Mouse (Mus musculus) frontal cortex, postnatal 14 days (tissue): Measurements from ENCODE around the gene Unc79.
A peak's percentile ranks its signal among the peaks of the same experiment; 100 is the strongest.

Source experiments
- DNase-seq, 2 experiments: peaks; one replicate each; pipeline ENCODE4 v3.0.0; 2022; ENCODE audit warnings: low spot score in 2 of 2

The Unc79 gene

DNA sequence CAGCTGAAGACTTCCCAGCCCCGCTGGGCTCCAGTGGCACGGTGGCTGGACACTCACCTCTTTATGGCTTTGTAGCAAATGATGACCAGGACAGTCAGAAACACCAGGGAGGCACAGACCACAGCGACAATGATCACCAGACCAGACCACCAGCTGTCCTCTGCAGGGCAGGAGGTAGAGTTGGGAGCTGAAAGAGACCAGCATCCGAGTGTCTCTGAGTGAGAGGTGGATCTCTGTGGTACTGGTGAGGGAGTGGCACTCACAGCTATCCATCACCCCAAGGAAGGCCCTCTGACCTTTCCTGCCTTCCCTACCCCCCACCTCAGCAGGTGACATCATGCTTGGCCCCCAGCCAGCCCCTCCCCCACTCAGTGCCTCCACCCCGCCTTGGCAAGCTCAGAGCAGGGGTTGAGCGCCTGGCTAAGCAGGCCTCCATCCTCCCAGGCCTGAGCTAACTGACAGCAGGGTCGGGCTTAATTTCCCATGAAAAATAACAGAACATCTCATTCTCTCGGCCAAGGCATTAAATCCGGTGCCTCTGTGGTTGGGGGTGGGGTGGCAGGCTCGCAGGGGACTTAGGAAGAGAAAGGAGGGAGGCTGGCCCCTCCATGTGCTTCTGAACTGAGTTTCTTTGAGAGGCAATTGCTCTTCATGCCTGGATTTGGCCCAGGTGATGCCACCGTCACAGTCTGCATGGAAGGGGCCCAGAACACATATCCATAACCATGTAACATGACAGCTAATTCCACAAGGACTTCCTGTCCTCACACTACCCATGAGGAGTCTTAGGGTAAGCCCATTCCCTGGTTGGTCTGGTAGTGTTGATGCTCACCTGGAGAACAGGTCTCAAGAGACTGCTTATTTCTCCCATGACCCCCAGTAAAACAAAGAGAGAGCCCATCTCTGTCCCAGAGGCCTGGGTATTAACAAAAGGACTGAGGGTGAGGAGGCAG lies 254.2 kb downstream of the Unc79 start:
- no peak for DNase-seq

DNA sequence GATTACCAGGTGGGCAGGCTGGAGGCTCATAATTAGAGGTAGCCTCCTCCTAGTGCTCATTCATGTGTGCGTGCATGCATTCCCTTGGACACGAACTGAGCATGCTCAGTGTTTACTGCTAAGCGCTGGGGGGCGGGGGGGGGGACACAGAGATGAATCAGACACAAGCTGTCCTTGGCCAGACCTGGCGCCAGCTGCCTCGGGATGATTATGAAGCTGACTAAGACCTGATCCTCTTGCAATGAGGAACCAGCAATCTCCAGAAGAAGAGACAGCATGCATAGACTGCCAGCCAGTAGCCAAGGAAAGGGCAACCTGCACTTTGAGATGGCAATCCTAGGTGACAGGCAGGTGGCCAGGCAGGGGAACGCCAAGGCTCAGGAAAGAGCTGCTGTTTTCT lies 256.9 kb downstream of the Unc79 start:
- DNase-seq = no peak

DNA sequence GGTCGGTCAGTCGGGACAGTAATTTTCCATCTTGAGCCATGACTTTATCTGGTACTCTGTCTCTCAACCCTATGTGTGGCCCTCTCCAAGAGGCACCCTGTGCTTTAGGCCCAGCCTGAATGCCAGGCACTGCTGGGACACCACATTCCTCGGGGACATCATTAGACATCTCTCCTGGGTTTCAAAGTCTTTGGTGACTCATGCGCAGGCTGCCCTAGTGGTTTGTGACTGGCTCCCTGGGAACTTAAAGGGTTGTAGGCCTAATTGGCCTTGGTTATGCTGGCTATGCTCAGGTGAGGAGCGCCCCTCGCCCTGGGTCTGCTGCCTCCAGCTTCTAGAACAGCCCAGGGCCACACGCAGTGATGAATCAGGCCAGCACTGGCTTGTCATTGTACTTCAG lies 260.9 kb downstream of the Unc79 start:
- no peak for DNase-seq

DNA sequence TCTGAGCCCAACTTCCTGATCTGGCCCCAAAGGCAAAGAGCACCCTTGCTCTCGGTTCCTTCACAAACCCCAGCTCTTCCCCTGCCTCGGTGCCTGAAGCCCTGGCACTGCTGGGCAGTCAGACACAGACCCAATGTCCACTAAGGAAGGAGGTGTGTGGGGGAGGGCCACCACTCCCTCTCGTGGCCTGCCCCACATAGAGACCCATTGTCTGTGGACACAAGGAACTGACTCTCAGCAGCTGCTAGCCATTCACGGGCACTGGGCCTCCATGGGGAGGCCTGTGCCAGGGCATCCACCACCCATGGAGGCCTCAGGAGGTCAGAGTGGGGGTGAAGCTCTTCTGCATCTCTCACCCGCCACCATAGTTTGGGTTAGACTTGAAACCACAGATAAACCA lies 262.4 kb downstream of the Unc79 start:
- DNase-seq = no peak

DNA sequence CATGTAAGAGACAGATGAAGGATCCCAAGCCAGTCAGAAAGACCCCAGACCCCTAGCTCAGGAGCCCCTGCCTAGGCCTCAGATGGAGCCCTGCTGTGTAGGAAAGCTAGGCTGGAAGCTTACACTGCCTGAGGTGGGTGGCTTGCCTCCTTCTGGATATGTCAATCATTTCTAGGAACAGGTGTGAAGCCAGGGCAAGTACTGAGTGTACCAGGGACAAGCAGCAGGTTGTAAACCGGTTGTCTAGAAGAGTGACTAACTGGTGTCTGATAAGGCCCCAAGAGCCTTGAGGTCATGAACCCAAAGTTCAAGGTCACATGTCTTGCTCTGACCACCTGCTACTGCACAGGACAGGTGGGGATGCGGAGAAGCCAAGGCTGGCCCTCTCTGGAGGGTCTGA lies 264.9 kb downstream of the Unc79 start:
- DNase-seq = no peak

DNA sequence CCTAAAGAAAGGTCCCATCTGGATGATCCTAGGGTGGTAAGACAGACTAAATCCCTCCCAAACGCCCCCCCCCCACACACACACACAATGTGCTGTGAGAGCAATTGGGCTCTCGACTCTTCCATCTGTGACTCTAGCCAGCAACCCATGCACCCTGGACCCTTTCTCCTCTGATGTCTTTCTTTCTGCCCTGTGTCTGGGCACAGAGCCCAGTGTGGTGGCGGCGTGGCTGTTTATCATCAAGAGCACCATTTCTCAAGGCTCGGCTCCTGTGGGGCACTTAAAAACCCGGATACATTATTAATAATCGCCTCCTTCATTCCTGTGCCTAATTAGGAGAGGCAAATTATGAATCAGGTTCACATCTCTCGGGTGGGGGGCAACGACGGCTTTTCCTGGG lies 265.6 kb downstream of the Unc79 start:
- peak in 1 of 2 experiments; percentile 22 for DNase-seq

DNA sequence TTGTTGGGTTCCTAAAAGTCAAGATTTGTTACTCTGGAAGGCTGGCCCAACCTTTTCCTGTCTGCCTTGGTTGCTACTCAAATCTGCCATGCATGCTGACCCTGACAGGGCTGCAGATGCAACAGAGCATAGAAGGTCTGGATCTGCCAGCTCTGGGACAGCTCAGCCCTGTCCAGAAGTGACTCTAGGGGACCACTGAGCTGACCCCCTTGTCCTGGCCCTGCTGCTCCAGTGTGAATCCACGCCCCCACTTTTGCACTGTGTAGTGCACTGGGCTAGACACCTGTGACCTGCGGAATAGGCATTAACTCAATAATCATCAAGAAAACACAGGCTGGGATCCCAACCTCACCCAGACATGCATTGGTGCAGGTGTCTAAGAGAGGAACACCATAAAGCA lies 266.1 kb downstream of the Unc79 start:
- no peak for DNase-seq

DNA sequence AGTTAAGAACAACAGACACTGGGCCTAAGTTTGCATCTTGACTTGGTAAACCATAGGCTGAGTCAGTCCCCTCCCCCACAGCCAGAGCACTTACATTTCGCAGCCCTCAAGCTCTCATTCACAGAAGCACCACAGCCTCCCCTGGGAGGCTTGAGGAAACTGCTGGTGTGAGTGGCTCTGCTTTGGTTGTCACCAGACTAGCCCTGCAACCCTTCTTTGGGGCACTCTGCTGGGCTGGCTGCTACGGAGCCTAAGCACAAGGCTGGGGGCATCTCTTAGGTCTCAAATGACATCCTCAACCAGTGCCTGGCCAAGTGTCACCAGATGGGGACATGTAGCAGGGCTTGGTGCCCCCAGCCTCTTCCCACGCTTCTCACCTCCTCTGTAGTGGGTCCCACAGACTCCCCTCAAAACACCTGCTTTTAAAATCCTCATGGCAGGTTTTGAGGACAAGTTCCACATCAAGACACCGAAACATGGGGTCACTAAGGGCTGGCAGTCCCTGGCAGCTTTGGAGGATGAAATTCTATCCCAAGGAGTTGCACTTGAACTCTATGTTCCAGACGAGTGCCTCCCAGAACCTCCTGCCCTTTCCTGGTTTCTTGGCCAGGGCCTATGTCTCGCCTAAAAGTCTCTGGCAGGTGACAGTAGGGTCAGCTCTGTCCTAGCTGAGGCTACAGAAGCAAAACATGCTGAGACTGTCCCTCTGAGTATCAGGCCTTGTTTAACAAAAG lies 267.4 kb downstream of the Unc79 start:
- DNase-seq = no peak

DNA sequence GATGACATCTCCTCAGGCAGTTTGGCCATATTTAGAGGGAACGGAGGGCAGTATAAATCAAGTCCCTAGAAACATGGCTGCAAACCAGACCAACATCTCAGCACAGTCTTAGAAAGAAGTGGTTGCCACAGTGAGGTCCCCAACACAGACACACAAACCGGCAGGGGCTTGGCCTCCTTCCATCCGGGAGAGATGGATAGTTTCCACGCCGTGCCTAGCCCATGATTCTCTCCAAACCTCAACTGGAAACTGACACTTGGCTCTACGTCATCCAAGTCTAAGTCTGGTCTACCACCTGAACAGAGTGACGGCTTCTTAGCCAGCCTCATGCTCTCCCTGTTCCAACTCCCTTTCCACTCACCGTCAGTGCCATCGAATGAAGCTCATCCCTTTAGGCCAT lies 275.0 kb downstream of the Unc79 start:
- no peak for DNase-seq

DNA sequence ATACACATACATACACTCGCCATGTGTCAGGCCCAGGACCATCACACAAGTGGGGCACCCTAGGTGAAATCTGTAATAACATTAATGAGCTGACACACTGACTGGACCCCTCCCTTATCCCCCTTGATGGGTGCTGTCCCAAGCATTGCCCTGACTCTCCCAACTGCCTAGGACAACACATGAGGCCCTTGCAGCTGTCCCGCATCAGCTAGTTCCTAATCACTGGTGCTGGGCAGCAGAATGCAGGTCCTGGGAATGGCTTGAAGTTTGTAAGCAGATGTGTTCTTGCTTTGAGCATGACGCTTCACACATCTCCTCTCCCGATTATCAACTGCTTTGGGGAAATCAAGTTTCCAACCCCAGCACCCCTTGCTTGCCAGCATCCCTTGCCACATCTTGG lies 277.5 kb downstream of the Unc79 start:
- no peak for DNase-seq

DNA sequence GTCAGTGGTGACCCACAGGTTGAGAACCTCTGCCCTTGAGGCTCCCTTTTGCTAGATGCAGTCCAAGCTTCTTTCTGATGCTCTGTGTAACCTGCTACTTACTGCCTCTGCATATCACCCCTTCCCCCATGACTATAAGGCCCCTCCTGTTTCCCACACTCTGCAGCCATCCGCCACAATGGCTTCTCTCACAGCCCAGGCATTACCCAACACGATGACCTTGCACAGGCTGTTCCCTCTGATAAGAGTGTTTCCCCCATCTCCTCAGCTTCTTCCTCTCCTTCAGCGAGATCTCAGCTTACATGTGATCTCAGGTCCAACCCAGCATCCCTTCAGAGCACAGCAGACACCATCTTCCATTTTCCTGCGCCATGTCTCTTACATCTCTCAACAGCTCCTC lies 280.4 kb downstream of the Unc79 start:
- no peak for DNase-seq
